Mouse (Mus musculus) stomach, embryonic 16.5 days (tissue): Measurements from ENCODE around the gene Stoml3. TPM values are rescaled to one million over a fixed set of nuclear protein-coding genes. Genes with fewer than 3 reads are reported as not detected.

Source experiments
- ATAC-seq: fragments of 200-750 bp; cut with Nextera tagmentation; 2 replicates; pipeline ENCODE4 v1.8.0; 2017; ENCODE audit warnings: moderate number of reproducible peaks, moderate TSS enrichment; ENCODE audit not compliant: insufficient read depth, low FRiP score
- H3K27ac ChIP-seq: fragments of 300-500 bp; sonication (generic); 2 replicates; pipeline ENCODE4 v1.5.1; 2014; ENCODE audit warnings: low read length
- H3K27me3 ChIP-seq: fragments of 300-500 bp; sonication (generic); 2 replicates; pipeline ENCODE4 v1.6.1; 2014; ENCODE audit warnings: low read length, control low read depth, mixed read lengths; ENCODE audit not compliant: control insufficient read depth, insufficient read depth
- H3K36me3 ChIP-seq: fragments of 300-500 bp; sonication (generic); 2 replicates; pipeline ENCODE4 v1.6.1; 2014; ENCODE audit warnings: low read length; ENCODE audit not compliant: control insufficient read depth, insufficient read depth
- H3K4me1 ChIP-seq: fragments of 300-500 bp; sonication (generic); 2 replicates; pipeline ENCODE4 v1.6.1; 2014; ENCODE audit warnings: low read length, control low read depth, mixed read lengths; ENCODE audit not compliant: control insufficient read depth, insufficient read depth
- H3K4me2 ChIP-seq: fragments of 300-500 bp; sonication (generic); 2 replicates; pipeline ENCODE4 v1.6.1; 2014; ENCODE audit warnings: low read depth, low read length, mixed read lengths
- H3K4me3 ChIP-seq: fragments of 300-500 bp; sonication (generic); replicated peaks from 2 replicates; pipeline ENCODE4 v1.5.1; 2014; ENCODE audit warnings: mild to moderate bottlenecking, low read length
- H3K9ac ChIP-seq: fragments of 300-500 bp; sonication (generic); 2 replicates; pipeline ENCODE4 v1.6.1; 2014; ENCODE audit warnings: low read length
- H3K9me3 ChIP-seq: fragments of 300-500 bp; sonication (generic); replicated peaks from 2 replicates; pipeline ENCODE4 v1.6.1; 2016; ENCODE audit warnings: low read length, control low read depth; ENCODE audit not compliant: control insufficient read depth
- WGBS: fragments of 180-500 bp; shearing (Covaris S2); extraction: QIAGEN DNeasy Blood & Tissue Kit; methylation state at CpG from one replicate; pipeline ENCODE4 v1.1.7; 2014; 5-methylcytosine and 5-hydroxymethylcytosine counted together
- polyA plus RNA-seq: library from polyadenylated mRNA; unstranded; fragments of >200 nt; fragmentation: Nextera tagmentation; extraction: Ambion mirVana; gene quantifications from 2 replicates; pipeline ENCODE4 v1.2.1, GENCODE M21; 2015

Stoml3 gene
- polyA plus RNA-seq, 1 experiment from 2014 or later = 0.14 TPM

DNA sequence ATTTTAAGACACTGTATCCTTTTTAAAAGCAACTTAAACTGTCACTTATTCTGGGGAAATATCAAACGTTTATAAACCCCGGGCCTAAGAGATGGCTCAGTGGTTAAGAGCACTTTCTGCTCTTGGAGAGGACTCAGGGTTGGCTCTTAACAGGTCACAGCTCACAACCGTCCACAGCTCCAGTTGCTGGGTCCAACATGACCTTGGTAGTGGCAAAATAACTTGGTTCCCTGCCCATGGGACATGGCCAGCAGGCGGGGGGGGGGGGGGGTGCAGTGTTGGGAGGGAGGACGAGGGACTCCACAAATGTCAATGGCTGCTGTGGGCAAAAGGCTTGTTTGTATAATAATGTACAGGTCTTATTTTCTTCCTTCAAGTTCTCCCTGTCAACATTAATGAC is 21.1 kb upstream of the Stoml3 start:
- H3K4me3 ChIP-seq = no peak overlapping the region
- WGBS = 72% methylated on average over 5 of the region's 5 CpGs
- peaks cover 3% of the 10 kb centered on the region; the same call in 1 of the 2 replicates for H3K36me3 ChIP-seq
- no peaks in the 10 kb centered on the region for H3K27me3 ChIP-seq
- ATAC-seq = no peak
- H3K9me3 ChIP-seq = no peaks in the 10 kb centered on the region
- H3K9ac ChIP-seq = no peak overlapping the region
- peaks cover 14% of the 10 kb centered on the region for H3K4me1 ChIP-seq
- H3K4me2 ChIP-seq = no peak overlapping the region
- H3K27ac ChIP-seq = no peak overlapping the region

DNA sequence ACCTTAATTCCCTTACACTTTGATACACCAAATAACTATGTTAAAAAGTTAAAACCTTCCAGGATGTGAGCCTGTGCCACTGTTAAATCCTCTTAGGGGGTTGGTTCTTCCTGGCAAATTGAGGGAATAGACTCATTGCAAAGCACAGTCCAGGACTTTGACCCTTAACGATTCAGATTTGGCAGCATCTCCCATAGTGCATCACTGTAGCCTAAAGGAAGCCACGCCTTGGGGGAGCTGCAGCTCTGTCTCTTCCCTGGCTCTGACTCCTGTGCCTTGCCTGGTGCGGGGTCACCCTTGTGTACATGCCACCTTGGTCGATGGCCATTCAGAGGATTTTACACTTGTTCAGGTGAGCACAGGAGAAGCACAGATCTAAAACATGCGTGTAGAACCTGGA is 18.8 kb upstream of the Stoml3 start:
- Histone ChIP-seq H3K4me2 (no peak overlapping the region), H3K4me3 (no peak overlapping the region), H3K9ac (no peak overlapping the region), H3K27ac (no peak overlapping the region), H3K36me3 (peaks cover 17% of the 10 kb centered on the region), H3K9me3 (no peaks in the 10 kb centered on the region), H3K4me1 (peaks cover 13% of the 10 kb centered on the region), H3K27me3 (no peaks in the 10 kb centered on the region)
- ATAC-seq = no peak
- WGBS = 83% methylated on average over 5 of the region's 5 CpGs

DNA sequence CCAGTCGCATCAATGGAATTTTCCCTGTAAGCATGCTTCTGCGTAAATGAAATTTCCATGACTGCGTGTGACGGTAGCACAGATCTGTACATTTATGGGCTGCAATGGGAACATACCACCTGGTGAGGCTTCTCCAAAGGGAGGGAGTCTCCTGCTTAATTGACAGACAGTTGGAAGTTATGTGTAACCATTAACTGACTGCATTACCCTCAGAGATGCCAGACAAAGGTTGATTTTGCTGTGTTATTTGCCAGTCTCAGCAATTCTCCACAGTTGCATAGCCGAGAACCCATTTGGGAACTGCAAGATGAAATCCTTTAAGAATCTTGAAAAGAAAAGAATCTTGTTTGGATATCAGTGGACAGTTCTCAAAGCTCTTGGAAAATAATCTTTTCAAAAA is 16.4 kb upstream of the Stoml3 start:
- Histone ChIP-seq H3K27me3 (no peaks in the 10 kb centered on the region), H3K36me3 (peaks cover 24% of the 10 kb centered on the region), H3K4me3 (no peak overlapping the region), H3K4me1 (no peaks in the 10 kb centered on the region), H3K27ac (no peak overlapping the region), H3K9ac (no peak overlapping the region), H3K4me2 (no peak overlapping the region), H3K9me3 (no peaks in the 10 kb centered on the region)
- no peak for ATAC-seq
- 95% methylated on average over 5 of the region's 5 CpGs for WGBS

DNA sequence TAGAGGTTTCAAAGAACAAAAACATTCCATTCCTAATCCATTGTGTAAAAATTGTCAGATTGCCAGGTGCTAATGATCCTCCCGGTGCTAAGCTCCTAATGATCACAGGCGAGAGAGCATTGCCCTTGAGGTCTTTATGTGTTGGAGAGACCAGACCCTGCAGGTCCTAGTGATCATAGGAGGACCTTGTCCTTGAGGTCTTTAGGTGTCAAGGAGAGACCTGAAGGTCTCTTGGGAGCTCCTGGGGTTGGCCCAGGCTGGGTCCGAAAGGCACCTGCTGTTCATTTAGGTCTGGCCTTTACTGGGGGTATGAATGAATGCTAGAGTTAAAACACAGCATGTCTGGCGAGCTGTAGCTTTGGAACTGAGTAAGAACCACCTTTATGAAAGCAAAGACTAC is 14.3 kb upstream of the Stoml3 start:
- no peaks in the 10 kb centered on the region for H3K27me3 ChIP-seq
- no peak overlapping the region for H3K4me3 ChIP-seq
- no peak for ATAC-seq
- H3K36me3 ChIP-seq = peaks cover 29% of the 10 kb centered on the region
- no peak overlapping the region for H3K4me2 ChIP-seq
- H3K27ac ChIP-seq = no peak overlapping the region
- 72% methylated on average over 4 of the region's 4 CpGs for WGBS
- H3K9ac ChIP-seq = no peak overlapping the region
- no peaks in the 10 kb centered on the region for H3K4me1 ChIP-seq
- H3K9me3 ChIP-seq = no peaks in the 10 kb centered on the region

DNA sequence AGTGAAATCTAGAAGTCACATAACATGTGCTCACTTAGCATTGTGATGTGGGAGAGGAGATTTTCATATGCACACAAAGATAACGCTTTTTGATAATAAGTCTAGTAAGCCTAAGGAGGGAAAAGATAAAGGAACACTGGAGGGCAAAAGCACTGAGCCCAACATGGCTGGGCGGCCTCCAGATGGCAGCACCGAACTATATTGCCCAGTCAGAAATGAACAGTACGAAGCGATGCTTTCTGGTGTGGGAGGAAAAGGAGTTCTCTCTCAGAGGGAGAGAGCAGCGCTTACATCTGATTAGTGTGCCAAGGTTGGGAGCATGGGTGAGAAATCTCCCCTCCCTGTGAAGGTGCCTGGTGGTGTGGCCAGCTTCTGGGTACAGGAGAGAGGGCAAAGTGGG is 12.6 kb upstream of the Stoml3 start:
- peak; percentile 61; the same call in 1 of the 2 replicates for ATAC-seq
- Histone ChIP-seq H3K9me3 (no peaks in the 10 kb centered on the region), H3K27ac (no peak overlapping the region), H3K36me3 (peaks cover 38% of the 10 kb centered on the region), H3K4me3 (no peak overlapping the region), H3K4me2 (no peak overlapping the region), H3K4me1 (no peaks in the 10 kb centered on the region), H3K9ac (no peak overlapping the region), H3K27me3 (no peaks in the 10 kb centered on the region)
- 49% methylated on average over 6 of the region's 6 CpGs for WGBS

DNA sequence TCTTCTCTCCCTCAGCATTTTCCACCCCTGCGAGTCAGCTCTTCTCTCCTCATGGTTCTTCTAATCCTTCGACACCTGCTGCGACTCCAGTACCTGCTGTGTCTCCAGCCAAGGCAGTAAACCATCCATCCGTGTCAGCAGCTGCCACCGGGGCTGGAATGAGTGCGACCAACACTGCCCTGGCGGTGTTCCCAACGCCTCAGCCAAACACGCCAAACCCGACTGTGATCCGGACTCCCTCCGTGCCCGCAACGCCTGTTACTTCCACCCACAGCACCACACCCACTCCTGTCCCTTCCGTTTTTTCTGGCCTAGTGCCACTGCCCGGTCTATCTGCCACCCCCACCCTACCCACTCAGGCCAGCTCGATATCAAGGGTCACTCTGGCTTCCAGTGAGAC is 11.0 kb upstream of the Stoml3 start:
- H3K4me2 ChIP-seq = no peak overlapping the region
- no peaks in the 10 kb centered on the region for H3K4me1 ChIP-seq
- 90% methylated on average over 17 of the region's 17 CpGs for WGBS
- peaks cover 39% of the 10 kb centered on the region for H3K36me3 ChIP-seq
- ATAC-seq = 0 out of 2 replicates have a peak, but pooled peaks have one; percentile 21
- no peaks in the 10 kb centered on the region for H3K27me3 ChIP-seq
- H3K27ac ChIP-seq = no peak overlapping the region
- no peak overlapping the region for H3K9ac ChIP-seq
- no peaks in the 10 kb centered on the region for H3K9me3 ChIP-seq
- no peak overlapping the region for H3K4me3 ChIP-seq

DNA sequence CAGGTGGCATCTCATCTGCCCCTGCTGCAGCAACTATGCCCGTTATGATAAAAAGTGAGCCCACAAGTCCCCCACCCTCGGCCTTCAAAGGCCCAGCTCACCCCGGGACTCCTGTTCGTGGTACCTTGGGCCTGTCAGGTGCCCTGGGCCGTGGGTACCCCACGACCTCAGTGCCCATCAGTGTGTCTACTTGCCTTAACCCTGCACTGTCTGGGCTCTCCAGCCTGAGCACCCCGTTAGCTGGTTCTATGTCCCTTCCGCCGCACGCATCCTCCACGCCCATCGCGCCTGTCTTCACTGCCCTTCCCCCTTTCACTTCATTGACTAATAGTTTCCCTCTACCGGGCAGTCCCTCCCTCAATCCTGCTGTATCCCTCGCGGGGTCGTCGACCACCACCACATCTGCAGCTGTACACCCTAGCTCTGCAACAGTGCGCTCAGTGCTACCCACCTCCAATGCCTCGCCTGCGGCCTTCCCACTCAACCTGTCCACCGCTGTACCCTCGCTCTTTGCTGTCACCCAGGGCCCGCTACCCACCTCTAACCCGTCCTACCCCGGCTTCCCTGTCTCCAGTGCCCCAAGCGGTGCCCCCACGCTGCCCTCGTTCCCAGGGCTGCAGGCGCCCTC is 9.9 kb upstream of the Stoml3 start:
- Histone ChIP-seq H3K27ac (no peak overlapping the region), H3K4me1 (no peaks in the 10 kb centered on the region), H3K4me2 (no peak overlapping the region), H3K36me3 (peaks cover 34% of the 10 kb centered on the region), H3K9me3 (no peaks in the 10 kb centered on the region), H3K4me3 (no peak overlapping the region), H3K9ac (no peak overlapping the region), H3K27me3 (no peaks in the 10 kb centered on the region)
- ATAC-seq = no peak; the same call in 1 of the 2 replicates
- 96% methylated on average over 30 of the region's 30 CpGs for WGBS

DNA sequence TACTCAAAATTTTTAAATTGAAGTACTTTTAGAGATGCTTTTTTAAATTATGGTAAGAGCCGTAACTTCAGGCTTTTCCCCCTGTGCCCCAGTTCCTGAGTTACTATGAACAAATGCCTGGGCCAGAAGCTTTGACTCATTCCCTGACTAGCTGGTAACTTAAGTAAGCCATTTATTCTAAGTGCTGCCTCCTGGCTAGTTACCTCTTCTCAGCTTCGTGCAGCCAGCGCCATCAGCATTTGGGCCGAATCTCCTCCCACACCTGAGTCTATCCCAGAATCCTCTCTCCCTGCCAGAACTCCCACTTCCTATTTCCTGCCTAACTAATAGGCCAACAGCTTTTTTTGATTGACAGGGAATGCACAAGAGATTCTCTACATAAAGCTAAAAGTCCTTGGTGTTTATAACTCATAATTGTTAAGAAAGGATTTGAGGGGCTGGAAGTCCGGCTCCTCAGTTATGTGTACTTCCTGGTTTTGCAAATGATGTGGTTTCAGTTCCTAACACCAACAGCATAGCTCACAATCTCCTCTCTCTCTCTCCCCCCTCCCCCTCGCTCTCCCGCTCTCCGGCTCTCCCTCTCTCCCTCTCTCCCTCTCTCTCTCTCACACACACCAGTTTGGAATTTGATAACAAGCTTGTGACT is 4.9 kb upstream of the Stoml3 start:
- H3K27me3 ChIP-seq = no peaks in the 10 kb centered on the region
- WGBS = 82% methylated on average over 8 of the region's 8 CpGs
- no peaks in the 10 kb centered on the region; the same call in 1 of the 2 replicates for H3K4me1 ChIP-seq
- H3K9ac ChIP-seq = no peak overlapping the region
- H3K36me3 ChIP-seq = peaks cover 19% of the 10 kb centered on the region
- H3K27ac ChIP-seq = no peak overlapping the region
- ATAC-seq = no peak
- H3K4me3 ChIP-seq = no peak overlapping the region
- no peak overlapping the region for H3K4me2 ChIP-seq
- H3K9me3 ChIP-seq = no peaks in the 10 kb centered on the region

DNA sequence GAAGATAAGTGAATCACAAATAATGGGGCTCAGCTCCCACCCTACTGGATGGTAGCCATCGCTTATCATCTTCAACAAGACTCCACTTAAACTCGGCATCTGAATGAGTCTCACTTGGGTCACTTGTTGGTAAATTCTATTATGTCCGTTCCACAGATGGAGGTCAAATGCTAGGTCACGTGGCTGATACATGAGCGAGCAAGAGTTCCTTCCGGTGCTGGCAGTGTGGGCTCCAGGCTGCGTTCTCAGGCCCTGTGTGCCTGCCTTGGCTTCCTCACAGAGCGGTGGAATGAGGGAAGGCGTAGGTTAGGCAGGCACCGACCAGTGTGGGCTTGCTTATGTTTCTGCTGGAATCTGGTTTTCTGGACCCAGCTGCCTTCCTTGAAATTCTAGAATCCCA is 1.9 kb upstream of the Stoml3 start:
- no peak overlapping the region for H3K4me2 ChIP-seq
- 65% methylated on average over 10 of the region's 10 CpGs for WGBS
- H3K4me3 ChIP-seq = no peak overlapping the region
- H3K27me3 ChIP-seq = no peaks in the 10 kb centered on the region
- H3K9ac ChIP-seq = no peak overlapping the region
- no peaks in the 10 kb centered on the region for H3K9me3 ChIP-seq
- no peaks in the 10 kb centered on the region for H3K36me3 ChIP-seq
- H3K4me1 ChIP-seq = no peaks in the 10 kb centered on the region; the same call in 1 of the 2 replicates
- H3K27ac ChIP-seq = no peak overlapping the region
- no peak for ATAC-seq
